Mouse (Mus musculus): ENCODE measurements around the gene Bud31.

GRCm38 (mm10) chr5:145102706-145103105, 37.5 kb upstream of the Bud31 start:
- TF ChIP-seq CTCF (IDR thresholded peaks at IDR 0.05; ENCODE audit: low read depth) (no peak), EP300 (optimal IDR thresholded peaks at IDR 0.05) (no peak)

All from stomach, postnatal 0 days (tissue).